Mouse (Mus musculus): ENCODE measurements around the gene Krt36.

Gene Krt36

GRCm38 (mm10) chr11:100105576-100106122 is at the start of gene Krt36:
TSS of gene Krt36 (minus strand) at chr11:100105626.
- DNase-seq: no peak

- no peak for DNase-seq
Measured at GRCm38 (mm10) chr11:100148615-100149330, 43.3 kb upstream of the Krt36 start, which contains the start of gene Krt19. TSS of gene Krt19 (minus strand) at chr11:100148665.

GRCm38 (mm10) chr11:100147566-100148353 is 42.3 kb upstream of the Krt36 start:
- no peak for DNase-seq

GRCm38 (mm10) chr11:100145858-100146560 is 40.6 kb upstream of the Krt36 start:
- no peak for DNase-seq

GRCm38 (mm10) chr11:100145104-100145503 is 39.7 kb upstream of the Krt36 start:
- DNase-seq: no peak

- no peak for DNase-seq
Measured at GRCm38 (mm10) chr11:100140966-100141365, 35.5 kb upstream of the Krt36 start.

GRCm38 (mm10) chr11:100139391-100139790 is 34.0 kb upstream of the Krt36 start:
- DNase-seq: no peak

- DNase-seq: no peak
Measured at GRCm38 (mm10) chr11:100138809-100139208, 33.4 kb upstream of the Krt36 start.

- DNase-seq: no peak
Measured at GRCm38 (mm10) chr11:100137693-100138092, 32.3 kb upstream of the Krt36 start.

GRCm38 (mm10) chr11:100136559-100136958 is 31.1 kb upstream of the Krt36 start:
- no peak for DNase-seq

GRCm38 (mm10) chr11:100135731-100136130 is 30.3 kb upstream of the Krt36 start, which contains the start of gene Krt15:
TSS of gene Krt15 (minus strand) at chr11:100135928.
- no peak for DNase-seq

GRCm38 (mm10) chr11:100124901-100125300 is 19.5 kb upstream of the Krt36 start:
- no peak for DNase-seq

GRCm38 (mm10) chr11:100121466-100121865 is 16.0 kb upstream of the Krt36 start, which contains the start of gene Krt13:
TSS of gene Krt13 (minus strand) at chr11:100121566.
- no peak for DNase-seq

GRCm38 (mm10) chr11:100120331-100120730 is 14.9 kb upstream of the Krt36 start:
- no peak for DNase-seq

- DNase-seq: no peak
Measured at GRCm38 (mm10) chr11:100113742-100114029, 8.3 kb upstream of the Krt36 start.

- DNase-seq: no peak
Measured at GRCm38 (mm10) chr11:100112935-100113741, 7.7 kb upstream of the Krt36 start.

GRCm38 (mm10) chr11:100102693-100103429 is 2.6 kb downstream of the Krt36 start:
- DNase-seq: no peak

- DNase-seq: no peak
Measured at GRCm38 (mm10) chr11:100100391-100100790, 5.0 kb downstream of the Krt36 start.

GRCm38 (mm10) chr11:100097819-100098218 is 7.6 kb downstream of the Krt36 start:
- DNase-seq: no peak

GRCm38 (mm10) chr11:100096141-100096540 is 9.3 kb downstream of the Krt36 start, which contains the start of gene Krt35:
TSS of gene Krt35 (minus strand) at chr11:100096241.
- DNase-seq: no peak

GRCm38 (mm10) chr11:100088378-100089025 is 16.9 kb downstream of the Krt36 start:
- DNase-seq: no peak
